Mouse (Mus musculus) C2C12 (cell line): ENCODE data around the gene Rhoa.

ENCODE experiments used
- CTCF ChIP-seq: IDR thresholded peaks from one replicate; pipeline ENCODE4 v1.5.1; 2011; ENCODE audit not compliant: control insufficient read depth, insufficient read depth, insufficient read length
- MAX ChIP-seq: IDR thresholded peaks from one replicate; pipeline ENCODE4 v1.6.1; 2011; ENCODE audit warnings: mild to moderate bottlenecking, control low read depth
- MYOG ChIP-seq: IDR thresholded peaks from one replicate; pipeline ENCODE4 v1.6.1; 2011; ENCODE audit not compliant: control insufficient read depth, insufficient read length; ENCODE audit errors: extremely low read depth
- USF1 ChIP-seq: IDR thresholded peaks from one replicate; pipeline ENCODE4 v1.6.1; 2011; ENCODE audit warnings: low read depth, mild to moderate bottlenecking, control low read depth, moderate library complexity

DNA sequence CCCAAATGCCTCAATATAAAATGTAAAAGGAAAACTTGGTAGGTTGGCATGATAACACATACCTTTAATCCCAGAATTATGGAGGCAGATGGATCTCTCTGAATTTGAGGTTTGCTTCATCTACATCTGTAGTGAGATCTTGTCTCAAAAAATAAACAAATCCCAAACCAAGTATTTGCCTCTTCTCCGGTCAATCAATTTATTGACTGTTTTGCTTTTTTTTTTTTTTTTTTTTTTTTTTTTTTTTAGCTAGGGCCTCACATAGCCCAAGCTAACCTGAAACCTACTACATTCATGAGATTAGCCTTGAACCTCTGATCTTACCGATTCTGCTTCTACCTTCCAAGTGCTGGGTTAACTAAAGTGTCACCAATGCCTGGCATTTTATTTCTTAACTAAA, 16.6 kb upstream of the Rhoa start:
- TF ChIP-seq CTCF: no peak
- no peak for TF ChIP-seq USF1
- no peak for TF ChIP-seq MYOG
- no peak for TF ChIP-seq MAX
